Mouse (Mus musculus) neural tube, embryonic 12.5 days (tissue): Measurements from ENCODE around the gene Ephb1. TPM values are rescaled to one million over a fixed set of nuclear protein-coding genes. Genes with fewer than 3 reads are reported as not detected.

Source experiments
- ATAC-seq: fragments of 200-750 bp; cut with Nextera tagmentation; 2 replicates; pipeline ENCODE4 v1.8.0; 2017; ENCODE audit warnings: low read depth, mild to moderate bottlenecking, moderate TSS enrichment, moderate library complexity; ENCODE audit not compliant: low FRiP score
- H3K27ac ChIP-seq: fragments of 300-500 bp; sonication (generic); 2 replicates; pipeline ENCODE4 v1.5.1; 2016
- H3K27me3 ChIP-seq: fragments of 300-500 bp; sonication (generic); replicated peaks from 2 replicates; pipeline ENCODE4 v1.6.1; 2016; ENCODE audit warnings: mild to moderate bottlenecking
- H3K36me3 ChIP-seq: fragments of 300-500 bp; sonication (generic); 2 replicates; pipeline ENCODE4 v1.6.1; 2016; ENCODE audit warnings: mild to moderate bottlenecking
- H3K4me1 ChIP-seq: fragments of 300-500 bp; sonication (generic); 2 replicates; pipeline ENCODE4 v1.6.1; 2016
- H3K4me2 ChIP-seq: fragments of 300-500 bp; sonication (generic); replicated peaks from 2 replicates; pipeline ENCODE4 v1.6.1; 2016; ENCODE audit warnings: mild to moderate bottlenecking
- H3K4me3 ChIP-seq: fragments of 300-500 bp; sonication (generic); 2 replicates; pipeline ENCODE4 v1.5.1; 2016
- H3K9ac ChIP-seq: fragments of 300-500 bp; sonication (generic); 2 replicates; pipeline ENCODE4 v1.6.1; 2016; ENCODE audit warnings: mild to moderate bottlenecking
- H3K9me3 ChIP-seq: fragments of 300-500 bp; sonication (generic); 2 replicates; pipeline ENCODE4 v1.6.1; 2016; ENCODE audit warnings: mild to moderate bottlenecking
- WGBS: fragments of 180-500 bp; shearing (Covaris S2); methylation state at CpG from one replicate; pipeline ENCODE4 v1.1.7; 2016; 5-methylcytosine and 5-hydroxymethylcytosine counted together
- microRNA-seq: library from miRNA; unstranded; fragments of <30 nt; microRNA quantifications from one replicate; pipeline ENCODE4, GENCODE M21; 2017
- polyA plus RNA-seq: library from polyadenylated mRNA; unstranded; fragments of >200 nt; fragmentation: Nextera tagmentation; extraction: Ambion mirVana; gene quantifications from 2 replicates; pipeline ENCODE4 v1.2.1, GENCODE M21; 2016

Ephb1 gene
- polyA plus RNA-seq, 1 experiment from 2014 or later = 21.2 TPM

DNA sequence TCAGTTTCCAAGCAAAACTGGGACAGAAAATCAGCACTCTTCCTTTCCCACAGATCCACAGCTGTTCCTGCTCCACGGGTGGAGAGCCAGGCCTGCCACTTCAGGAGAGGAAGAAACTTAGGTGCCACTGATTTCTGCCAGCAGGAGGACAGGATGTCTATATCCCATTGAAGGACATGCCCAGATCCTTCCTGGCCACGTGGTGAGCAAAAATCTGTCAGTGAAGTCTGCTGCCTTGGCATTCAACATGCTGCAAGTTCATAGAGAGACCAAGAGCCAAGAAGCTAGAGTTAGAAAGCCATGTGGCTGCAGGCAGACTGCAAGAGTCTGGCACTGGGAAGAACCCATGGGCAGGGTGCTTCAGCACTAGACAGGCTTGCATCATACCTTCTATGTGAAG lies 471.2 kb downstream of the Ephb1 start:
- no peak for ATAC-seq

DNA sequence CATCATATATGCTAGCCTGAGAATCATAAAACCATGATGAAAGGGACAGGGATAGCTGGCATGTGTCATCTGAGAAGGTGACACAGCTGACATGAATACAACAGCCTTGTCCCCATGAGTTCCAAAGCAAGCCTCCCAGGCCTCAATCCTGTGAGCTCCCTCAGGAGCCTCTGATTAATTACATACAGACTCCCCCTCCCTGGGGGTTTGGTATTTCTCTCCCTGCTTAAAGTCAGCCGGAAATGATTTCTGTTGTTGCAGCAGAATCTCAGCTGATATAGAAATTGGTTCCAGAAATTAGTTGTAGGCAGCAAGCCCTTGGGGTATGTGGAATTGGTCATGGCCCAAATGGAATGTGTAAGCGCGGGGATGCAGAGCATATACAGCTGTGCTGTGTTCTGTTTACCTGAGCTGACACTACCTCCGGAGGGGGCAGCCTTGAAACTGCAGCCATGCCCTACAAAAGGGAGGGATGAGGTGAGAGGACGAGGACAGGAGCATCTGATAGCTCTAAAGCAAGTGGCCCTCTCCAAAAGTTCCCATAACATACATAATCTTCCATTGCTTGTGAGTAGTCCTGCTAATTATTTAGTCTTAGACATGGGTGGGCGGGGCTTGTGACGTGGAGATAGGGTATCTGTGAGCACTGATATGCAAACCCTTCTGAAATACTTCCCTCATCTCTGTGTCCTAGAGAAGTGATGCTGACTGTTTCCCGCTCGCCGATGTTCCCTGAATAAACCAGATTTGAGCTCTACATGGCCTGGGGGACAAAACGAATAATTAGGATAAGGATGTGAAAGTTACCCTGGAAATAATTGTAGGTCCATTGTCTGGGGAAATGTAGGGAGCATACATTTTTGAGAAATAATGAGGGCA lies 477.1 kb downstream of the Ephb1 start:
- Histone ChIP-seq H3K36me3 (no peaks in the 10 kb centered on the region), H3K4me1 (no peaks in the 10 kb centered on the region), H3K4me3 (no peak overlapping the region), H3K27me3 (no peaks in the 10 kb centered on the region), H3K27ac (no peak overlapping the region), H3K9me3 (no peaks in the 10 kb centered on the region), H3K9ac (no peak overlapping the region), H3K4me2 (no peak overlapping the region)
- WGBS = 86% methylated on average over 11 of the region's 11 CpGs
- no peak for ATAC-seq

More for the DNA sequence above, 471.2 kb downstream of the Ephb1 start:
- Histone ChIP-seq H3K9ac (no peak overlapping the region), H3K27me3 (no peaks in the 10 kb centered on the region), H3K4me3 (no peak overlapping the region), H3K9me3 (no peaks in the 10 kb centered on the region), H3K4me1 (no peaks in the 10 kb centered on the region), H3K36me3 (no peaks in the 10 kb centered on the region), H3K27ac (no peak overlapping the region), H3K4me2 (no peak overlapping the region)
- 76% methylated on average over 2 of the region's 2 CpGs for WGBS

DNA sequence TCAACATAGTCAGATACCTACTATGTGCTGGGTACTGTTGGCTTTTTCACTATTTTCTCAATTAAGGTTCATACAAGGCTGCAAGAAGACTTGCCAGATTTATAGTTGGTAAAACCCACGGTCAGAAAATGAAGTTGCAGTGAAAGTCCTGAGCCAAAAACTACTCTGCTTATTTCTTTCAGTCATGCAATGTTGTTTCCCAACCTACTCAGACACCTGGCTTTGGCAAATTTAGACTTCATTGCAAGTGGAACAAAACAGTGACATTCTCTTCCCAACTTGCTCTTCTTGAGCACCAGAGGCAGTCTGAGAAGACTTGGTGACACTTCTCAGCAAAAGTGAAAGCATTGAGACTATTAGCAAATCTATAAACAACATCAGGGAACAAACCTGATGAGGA lies 479.2 kb downstream of the Ephb1 start:
- Histone ChIP-seq H3K27ac (no peak overlapping the region), H3K4me1 (no peaks in the 10 kb centered on the region), H3K36me3 (no peaks in the 10 kb centered on the region), H3K27me3 (no peaks in the 10 kb centered on the region), H3K9ac (no peak overlapping the region), H3K4me3 (no peak overlapping the region), H3K9me3 (no peaks in the 10 kb centered on the region), H3K4me2 (no peak overlapping the region)
- 87% methylated on average over 1 of the region's 1 CpGs for WGBS
- no peak for ATAC-seq

Small RNA genes lying within 50 kb of the gene (microRNA-seq; reads per million reads assigned to microRNA genes)
- not detected for gene Mir7243

Other genes with a start within 250 kb of the Ephb1 start
- gene Ky, start 151.1 kb upstream of the Ephb1 start, polyA plus RNA-seq = 0.24 and 0.31 TPM in 2 replicates